Mouse (Mus musculus) gastrocnemius, postnatal 10 days (tissue): Measurements from ENCODE around the gene Suclg1. TPM values are rescaled to one million over a fixed set of nuclear protein-coding genes. Genes with fewer than 3 reads are reported as not detected.

ENCODE experiments used
- total RNA-seq, 2 experiments: library from RNA; stranded (reverse); gene quantifications; 2 replicates each; pipeline ENCODE4 v1.2.3; 2021

The Suclg1 gene
- total RNA-seq, 2 experiments from 2014 or later = 389 to 428 TPM

Other genes with a start within 250 kb of the Suclg1 start
- under 1 TPM; 0.05 to 0.11 TPM for gene Dnah6, start 26.7 kb upstream of the Suclg1 start, total RNA-seq
- not detected for gene 4931417E11Rik, start 221.3 kb downstream of the Suclg1 start, total RNA-seq